10 mouse cellular contexts compared by ENCODE assay signal in genomic region chr11:104233101-104233500, GRCm38 (mm10). TPM values are rescaled to one million over a fixed set of nuclear protein-coding genes. Genes with fewer than 3 reads are reported as not detected.
DNase-seq lines count a peak whose midpoint lies in the region; ATAC-seq and TF ChIP-seq lines count a peak whose summit lies in the region.
"Had no signal": no experiment of that assay in that cellular context is flagged by ENCODE, and none has a peak within 500 bp of the region (broad histone marks: within the 10 kb centered on the region; RNA-seq: fewer than 3 reads in every experiment).

No protein-coding gene starts in this region.

- TF ChIP-seq POLR2A in limb, embryonic 14.5 days (IDR thresholded peaks at IDR 0.05; ENCODE audit: borderline replicate concordance, extremely low read depth, insufficient read depth, insufficient read length), result no peak

- under 1% methylated on average over 9 of the region's 10 CpGs for WGBS in lung, embryonic 16.5 days
- under 1% methylated on average over 10 of the region's 10 CpGs for WGBS in limb, embryonic 14.5 days
- 0% methylated on average over 10 of the region's 10 CpGs for WGBS in stomach, postnatal 0 days

- H3K9ac ChIP-seq in lung, embryonic 16.5 days (ENCODE audit: low read length), result no peak overlapping the region
- H3K9ac ChIP-seq in limb, embryonic 14.5 days (ENCODE audit: low read depth, low read length, severe bottlenecking), result no peak overlapping the region
- H3K9ac ChIP-seq in stomach, postnatal 0 days (ENCODE audit: low read length), result no peak overlapping the region

- peaks cover 49% of the 10 kb centered on the region for H3K27me3 ChIP-seq in lung, embryonic 16.5 days (ENCODE audit: control insufficient read depth, insufficient read depth, low read depth, low read length)
- H3K27me3 ChIP-seq in limb, embryonic 14.5 days (ENCODE audit: control insufficient read depth, insufficient read depth, low read length), result peaks cover 47% of the 10 kb centered on the region
- peaks cover 14% of the 10 kb centered on the region; the same call in 1 of the 2 replicates for H3K27me3 ChIP-seq in stomach, postnatal 0 days (ENCODE audit: control insufficient read depth, insufficient read depth, low read length)

- no peak for TF ChIP-seq CTCF in stomach, postnatal 0 days (IDR thresholded peaks at IDR 0.05; ENCODE audit: low read depth)

- peak; percentile 14 for DNase-seq in embryo, embryonic 10.5 days (ENCODE audit: low spot score)
- DNase-seq in embryo, embryonic 10 days (ENCODE audit: low spot score), result no peak
- no peak for DNase-seq in lung, postnatal 4 days
- DNase-seq in limb, embryonic 14.5 days (ENCODE audit: low spot score), result no peak
- DNase-seq in stomach, postnatal 0 days (ENCODE audit: low spot score), result no peak
- no peak for DNase-seq in left cerebral cortex, adult 8-10 months (ENCODE audit: low spot score in 2 of 2)
- no peak for DNase-seq in left cerebral cortex, adult 11 months (ENCODE audit: low spot score)

- H3K27ac ChIP-seq in lung, embryonic 16.5 days (ENCODE audit: low read length), result no peak overlapping the region
- H3K27ac ChIP-seq in limb, embryonic 14.5 days (replicated peaks; ENCODE audit: low read depth, low read length), result no peak overlapping the region
- no peak overlapping the region for H3K27ac ChIP-seq in stomach, postnatal 0 days (replicated peaks)

- TF ChIP-seq EP300 in stomach, postnatal 0 days (optimal IDR thresholded peaks at IDR 0.05), result no peak

- peak overlapping the region; percentile 72 for H3K4me3 ChIP-seq in lung, embryonic 16.5 days (ENCODE audit: low read length)
- peak overlapping the region; percentile 59; the same call in 1 of the 2 replicates for H3K4me3 ChIP-seq in limb, embryonic 14.5 days (replicated peaks; ENCODE audit: low read length)
- H3K4me3 ChIP-seq in stomach, postnatal 0 days (ENCODE audit: low read depth, low read length), result peak overlapping the region; percentile 66; the same call in 1 of the 2 replicates

- H3K4me2 ChIP-seq in lung, embryonic 16.5 days (ENCODE audit: low read depth, low read length), result peak overlapping the region; percentile 98; the same call in 1 of the 2 replicates
- peak overlapping the region; percentile 86; the same call in 1 of the 2 replicates for H3K4me2 ChIP-seq in limb, embryonic 14.5 days (replicated peaks; ENCODE audit: low read depth, low read length, severe bottlenecking)
- peak overlapping the region; percentile 100; the same call in 1 of the 2 replicates for H3K4me2 ChIP-seq in stomach, postnatal 0 days (replicated peaks; ENCODE audit: low read depth)

- ATAC-seq in lung, embryonic 16.5 days (ENCODE audit: low read depth), result no peak
- ATAC-seq in limb, embryonic 14.5 days (ENCODE audit: low FRiP score, low read depth), result no peak
- no peak for ATAC-seq in stomach, postnatal 0 days (ENCODE audit: low FRiP score, low TSS enrichment)

- no peaks in the 10 kb centered on the region for H3K9me3 ChIP-seq in lung, embryonic 16.5 days (ENCODE audit: control insufficient read depth, low read length)
- no peaks in the 10 kb centered on the region for H3K9me3 ChIP-seq in limb, embryonic 14.5 days (ENCODE audit: control insufficient read depth, low read length)
- no peaks in the 10 kb centered on the region for H3K9me3 ChIP-seq in stomach, postnatal 0 days (ENCODE audit: control insufficient read depth, low read length)

- no peaks in the 10 kb centered on the region for H3K36me3 ChIP-seq in lung, embryonic 16.5 days (ENCODE audit: control insufficient read depth, insufficient read depth, low read length)
- H3K36me3 ChIP-seq in limb, embryonic 14.5 days (ENCODE audit: control insufficient read depth, insufficient read depth, low read length), result no peaks in the 10 kb centered on the region
- no peaks in the 10 kb centered on the region for H3K36me3 ChIP-seq in stomach, postnatal 0 days (ENCODE audit: control insufficient read depth, insufficient read depth, low read length)

- H3K4me1 ChIP-seq in lung, embryonic 16.5 days (replicated peaks; ENCODE audit: control insufficient read depth, insufficient read depth, low read length), result peaks cover 17% of the 10 kb centered on the region
- H3K4me1 ChIP-seq in limb, embryonic 14.5 days (ENCODE audit: control insufficient read depth, insufficient read depth, low read length), result peaks cover 6% of the 10 kb centered on the region; the same call in 1 of the 2 replicates
- peaks cover 3% of the 10 kb centered on the region; the same call in 1 of the 2 replicates for H3K4me1 ChIP-seq in stomach, postnatal 0 days (replicated peaks; ENCODE audit: control insufficient read depth, insufficient read depth)

RNA-seq across cellular contexts. Expression of gene Mapt, which starts 1.9 kb away (rescaled TPM):
- 11.8 and 13.6 TPM in 2 replicates for polyA plus RNA-seq in lung, embryonic 16.5 days (2015; fragmentation: Nextera tagmentation; extraction: Ambion mirVana)
- polyA plus RNA-seq in limb, embryonic 14.5 days (2012; rRNA removed), result 2.2 and 2.6 TPM in 2 replicates
- polyA plus RNA-seq in limb, embryonic 14.5 days (2014; fragmentation: Nextera tagmentation; extraction: Ambion mirVana), result 1.8 and 2.2 TPM in 2 replicates
- 6.8 and 8.2 TPM in 2 replicates for polyA plus RNA-seq in stomach, postnatal 0 days (2015; fragmentation: Nextera tagmentation; extraction: Ambion mirVana)
- total RNA-seq in left cerebral cortex, adult 8-10 months (2022), result 100 to 1,000 TPM; 361 to 377 (median 364) TPM

RNA-seq across cellular contexts. Expression of gene Sppl2c, which starts 47.0 kb away (rescaled TPM):
- polyA plus RNA-seq in lung, embryonic 16.5 days (2015; fragmentation: Nextera tagmentation; extraction: Ambion mirVana), result not detected in 2 replicates
- not detected in 2 replicates for polyA plus RNA-seq in limb, embryonic 14.5 days (2012; rRNA removed)
- polyA plus RNA-seq in limb, embryonic 14.5 days (2014; fragmentation: Nextera tagmentation; extraction: Ambion mirVana), result not detected in 2 replicates
- polyA plus RNA-seq in stomach, postnatal 0 days (2015; fragmentation: Nextera tagmentation; extraction: Ambion mirVana), result not detected in 2 replicates
- not detected for total RNA-seq in left cerebral cortex, adult 8-10 months (2022)
- polyA plus RNA-seq: frontal cortex, adult 2 months; liver, embryonic 16.5 days had no signal
